Mouse (Mus musculus) T-helper 1 cell (primary cell): ENCODE measurements around the gene Olfr213.
"Not testable (repeated sequence)": the region's sequence is repeated elsewhere in the genome, so short reads cannot be mapped to it uniquely, and the experiment has no call there.

Experiments
- in situ Hi-C: fragments of 300-600 bp; cut with MboI, MseI; formaldehyde crosslinking; loops from one replicate; pipeline ENCODE4 v1.15.1; 2025; ENCODE audit warnings: high pct_unique_total_duplicates

Gene Olfr213

GRCm38 (mm10) chr6:116538156-116538555, at the start of gene Olfr213:
Gene Olfr213 (plus strand): TSS chr6:116538456.
- in situ Hi-C loops, result no loop called here

DNA sequence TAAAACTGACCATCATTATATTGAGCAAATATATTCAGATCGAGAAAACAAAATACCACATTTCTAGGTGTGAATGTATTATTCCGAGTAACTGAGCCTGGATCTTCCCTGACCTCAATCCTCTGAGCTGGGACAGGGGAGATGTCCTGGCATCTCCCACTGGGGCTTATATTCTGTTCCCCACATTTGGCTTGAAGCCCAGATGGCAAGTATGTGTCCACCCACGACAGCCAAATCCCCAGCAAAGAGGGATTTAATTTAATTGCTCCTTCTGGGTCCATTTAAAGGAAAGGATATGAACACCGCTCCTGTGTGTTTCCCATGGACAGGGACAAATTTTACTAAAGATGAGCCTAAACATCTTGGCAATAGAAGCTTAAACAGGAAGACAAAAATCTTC, 49.5 kb upstream of the Olfr213 start, which contains the start of gene Olfr211:
Gene Olfr211, plus strand, starts transcription at position 301 of the 400 bp plus-strand sequence.
- in situ Hi-C loops, result no loop called here

DNA sequence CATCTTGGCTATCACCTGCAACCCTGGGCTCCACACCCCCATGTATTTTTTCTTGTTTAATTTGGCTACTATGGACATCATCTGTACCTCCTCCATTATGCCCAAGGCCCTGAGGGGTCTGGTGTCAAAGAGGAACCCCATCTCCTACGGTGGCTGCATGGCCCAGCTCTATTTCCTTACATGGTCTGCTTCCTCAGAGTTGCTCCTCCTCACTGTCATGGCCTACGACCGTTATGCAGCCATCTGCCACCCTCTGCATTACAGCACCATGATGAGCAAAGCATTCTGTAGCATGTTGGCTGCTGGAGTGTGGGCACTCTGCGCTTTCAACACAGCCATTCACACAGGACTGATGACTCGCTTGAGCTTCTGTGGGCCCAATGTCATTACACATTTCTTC, 44.5 kb upstream of the Olfr213 start:
- in situ Hi-C loops, result no loop called here

GRCm38 (mm10) chr6:116495960-116496359, 42.3 kb upstream of the Olfr213 start:
- in situ Hi-C loops, result no loop called here

GRCm38 (mm10) chr6:116506302-116507003, 31.8 kb upstream of the Olfr213 start, which contains the start of gene Olfr212:
Gene Olfr212 (plus strand): TSS chr6:116506516.
- in situ Hi-C loops, result not testable (repeated sequence)

DNA sequence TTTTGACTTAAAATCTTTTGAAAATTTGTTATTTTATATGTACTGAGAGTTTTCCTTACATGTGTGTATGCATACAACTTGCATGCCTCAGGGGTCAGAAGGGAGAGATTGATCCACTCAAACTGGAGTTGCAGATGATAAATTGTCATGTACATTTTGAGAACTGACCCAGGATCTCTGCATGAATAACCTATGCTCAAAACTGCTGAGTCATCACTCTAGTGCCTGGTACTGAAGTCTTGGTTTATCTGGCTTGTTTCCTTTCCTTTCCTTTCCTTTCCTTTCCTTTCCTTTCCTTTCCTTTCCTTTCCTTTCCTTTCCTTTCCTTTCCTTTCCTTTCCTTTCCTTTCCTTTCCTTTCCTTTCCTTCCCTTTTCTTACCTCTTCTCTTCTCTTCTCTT, 23.4 kb upstream of the Olfr213 start:
- in situ Hi-C loops, result no loop called here

DNA sequence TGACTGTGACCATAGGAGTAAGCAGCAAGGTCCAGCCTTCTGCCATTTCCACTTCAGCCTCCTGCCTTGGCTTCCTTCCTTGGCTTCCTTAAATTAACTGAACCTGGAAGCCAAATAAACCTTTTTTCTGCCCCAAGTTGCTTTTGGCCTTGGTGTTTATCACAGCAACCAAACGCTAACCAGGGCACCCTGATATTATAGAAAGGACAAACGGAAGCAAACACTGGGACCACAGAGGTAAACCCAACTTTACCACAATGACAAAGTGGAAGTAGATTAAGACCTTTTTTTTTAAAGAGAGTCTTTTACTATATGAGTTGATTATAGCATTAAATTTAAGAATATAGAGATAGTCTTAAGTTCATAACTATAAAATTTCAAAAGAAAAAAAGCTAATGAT, 4.2 kb downstream of the Olfr213 start:
- in situ Hi-C loops, result no loop called here

GRCm38 (mm10) chr6:116550841-116551240, 12.6 kb downstream of the Olfr213 start, which contains the start of gene Gm5580:
Gene Gm5580 (plus strand): TSS chr6:116551141.
- in situ Hi-C loops, result loop anchor here (25.0 kb wide), 1 partner anchor 514 kb away; no protein-coding TSS in a partner anchor

- in situ Hi-C loops, result loop anchor here (25.0 kb wide), 1 partner anchor 517 kb away; no protein-coding TSS in a partner anchor
Measured at GRCm38 (mm10) chr6:116553935-116554334, 15.7 kb downstream of the Olfr213 start, which contains the start of gene Olfr214. Gene Olfr214 (plus strand): TSS chr6:116554235.

- in situ Hi-C loops, result loop anchor here (25.0 kb wide), 1 partner anchor 518 kb away; no protein-coding TSS in a partner anchor
Measured at GRCm38 (mm10) chr6:116554952-116555351, 16.7 kb downstream of the Olfr213 start.

DNA sequence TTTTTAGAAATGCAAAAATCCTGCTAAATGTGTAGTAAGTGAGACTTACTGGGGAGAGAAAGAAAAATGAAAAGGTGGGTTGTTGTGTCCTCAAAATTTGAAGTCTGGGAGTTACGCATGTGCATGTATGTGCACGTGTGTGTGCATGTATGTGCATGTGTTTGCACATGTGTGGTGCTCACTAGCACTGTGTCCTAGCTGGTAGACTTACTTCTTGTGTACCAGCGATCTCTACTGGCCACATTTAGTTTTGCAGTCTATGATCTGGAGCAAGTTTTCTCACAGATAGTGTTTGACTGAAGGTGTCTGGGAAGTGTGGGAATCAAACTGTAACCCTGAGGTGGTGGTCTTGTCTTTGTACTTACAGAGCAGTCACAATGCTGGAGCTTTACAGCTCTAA, 31.6 kb downstream of the Olfr213 start:
- in situ Hi-C loops, result loop anchor here (5.0 to 25.0 kb wide), 2 partner anchors 288 to 533 kb away; no protein-coding TSS in a partner anchor

- in situ Hi-C loops, result no loop called here
Measured at GRCm38 (mm10) chr6:116584095-116584494, 45.8 kb downstream of the Olfr213 start, which contains the start of gene Olfr215. Gene Olfr215 (minus strand): TSS chr6:116584195.
